Mouse (Mus musculus) neural tube, embryonic 11.5 days (tissue): ENCODE measurements at regions not wholly inside any gene's neighbourhood (a gene's known extent, or its start where the extent isn't known, plus 50 kb on each side); places are given as distances from the start of the nearest gene placed in this dataset.

Experiments used
- ATAC-seq: fragments of 200-750 bp; cut with Nextera tagmentation; 2 replicates; pipeline ENCODE4 v1.8.0; 2017; ENCODE audit warnings: moderate number of reproducible peaks, mild to moderate bottlenecking, moderate TSS enrichment, moderate library complexity; ENCODE audit not compliant: insufficient read depth, low FRiP score, low TSS enrichment
- DNase-seq: peaks from one replicate; pipeline ENCODE4 v3.0.0-alpha.2; 2015; ENCODE audit warnings: low spot score
- H3K27ac ChIP-seq: fragments of 300-500 bp; sonication (generic); 2 replicates; pipeline ENCODE4 v1.5.1; 2014; ENCODE audit warnings: low read depth, mild to moderate bottlenecking, low read length
- H3K27me3 ChIP-seq: fragments of 300-500 bp; sonication (generic); 2 replicates; pipeline ENCODE4 v1.6.1; 2014; ENCODE audit warnings: mild to moderate bottlenecking, low read length, mixed read lengths; ENCODE audit not compliant: control insufficient read depth, insufficient read depth
- H3K36me3 ChIP-seq: fragments of 300-500 bp; sonication (generic); 2 replicates; pipeline ENCODE4 v1.6.1; 2014; ENCODE audit warnings: mild to moderate bottlenecking, low read length, moderate library complexity, mixed read lengths; ENCODE audit not compliant: control insufficient read depth, insufficient read depth
- H3K4me1 ChIP-seq: fragments of 300-500 bp; sonication (generic); 2 replicates; pipeline ENCODE4 v1.6.1; 2014; ENCODE audit warnings: low read length, mixed read lengths; ENCODE audit not compliant: control insufficient read depth, insufficient read depth
- H3K4me2 ChIP-seq: fragments of 300-500 bp; sonication (generic); 2 replicates; pipeline ENCODE4 v1.6.1; 2014; ENCODE audit warnings: low read depth, mild to moderate bottlenecking, moderate library complexity
- H3K4me3 ChIP-seq: fragments of 300-500 bp; sonication (generic); 2 replicates; pipeline ENCODE4 v1.5.1; 2014; ENCODE audit warnings: low read depth, low read length
- H3K9ac ChIP-seq: fragments of 300-500 bp; sonication (generic); 2 replicates; pipeline ENCODE4 v1.6.1; 2014; ENCODE audit warnings: mild to moderate bottlenecking, low read length
- H3K9me3 ChIP-seq: fragments of 300-500 bp; sonication (generic); 2 replicates; pipeline ENCODE4 v1.6.1; 2016; ENCODE audit warnings: low read length; ENCODE audit not compliant: control insufficient read depth
- WGBS: fragments of 180-500 bp; shearing (Covaris S2); extraction: QIAGEN DNeasy Blood & Tissue Kit; methylation state at CpG from one replicate; pipeline ENCODE4 v1.1.7; 2014; 5-methylcytosine and 5-hydroxymethylcytosine counted together

- Histone ChIP-seq H3K9me3 (no peaks in the 10 kb centered on the region), H3K27me3 (no peaks in the 10 kb centered on the region), H3K4me2 (no peak overlapping the region), H3K4me1 (peaks cover 19% of the 10 kb centered on the region), H3K27ac (no peak overlapping the region), H3K4me3 (no peak overlapping the region), H3K9ac (no peak overlapping the region), H3K36me3 (no peaks in the 10 kb centered on the region)
- no peak for ATAC-seq
- DNase-seq: no peak
- WGBS: 85% methylated on average over 2 of the region's 2 CpGs
Measured at GRCm38 (mm10) chr8:10763907-10764306, 244.4 kb downstream of the Irs2 start.

- ATAC-seq (peak; percentile 35; the same call in 1 of the 2 replicates), DNase-seq (peak; percentile 25)
- H3K27ac ChIP-seq: peak overlapping the region; percentile 94
- no peak overlapping the region for H3K4me2 ChIP-seq
- H3K9ac ChIP-seq: peak overlapping the region; percentile 10; the same call in 1 of the 2 replicates
- no peaks in the 10 kb centered on the region for H3K27me3 ChIP-seq
- WGBS: 35% methylated on average over 11 of the region's 11 CpGs
- no peaks in the 10 kb centered on the region for H3K9me3 ChIP-seq
- peaks cover 19% of the 10 kb centered on the region for H3K4me1 ChIP-seq
- H3K36me3 ChIP-seq: no peaks in the 10 kb centered on the region
- H3K4me3 ChIP-seq: no peak overlapping the region
Measured at GRCm38 (mm10) chr8:10761694-10762305, 246.5 kb downstream of the Irs2 start.

- H3K4me1 ChIP-seq: peaks cover 19% of the 10 kb centered on the region
- WGBS: 4% methylated on average over 17 of the region's 17 CpGs
- peak overlapping the region; percentile 56 for H3K9ac ChIP-seq
- peak overlapping the region; percentile 94 for H3K27ac ChIP-seq
- H3K9me3 ChIP-seq: no peaks in the 10 kb centered on the region
- no peak overlapping the region for H3K4me3 ChIP-seq
- ATAC-seq (peak; percentile 94), DNase-seq (peak; percentile 84)
- peak overlapping the region; percentile 23; the same call in 1 of the 2 replicates for H3K4me2 ChIP-seq
- H3K36me3 ChIP-seq: no peaks in the 10 kb centered on the region
- no peaks in the 10 kb centered on the region for H3K27me3 ChIP-seq
Measured at GRCm38 (mm10) chr8:10760851-10761693, 247.2 kb downstream of the Irs2 start.

GRCm38 (mm10) chr8:10760231-10760630, 248.0 kb downstream of the Irs2 start:
- H3K4me1 ChIP-seq: peaks cover 19% of the 10 kb centered on the region
- peak overlapping the region; percentile 94 for H3K27ac ChIP-seq
- no peak overlapping the region for H3K9ac ChIP-seq
- no peaks in the 10 kb centered on the region for H3K36me3 ChIP-seq
- WGBS: 65% methylated on average over 6 of the region's 6 CpGs
- H3K9me3 ChIP-seq: no peaks in the 10 kb centered on the region
- ATAC-seq (no peak), DNase-seq (no peak)
- no peak overlapping the region for H3K4me3 ChIP-seq
- H3K4me2 ChIP-seq: no peak overlapping the region
- no peaks in the 10 kb centered on the region for H3K27me3 ChIP-seq

- no peaks in the 10 kb centered on the region for H3K9me3 ChIP-seq
- peaks cover 23% of the 10 kb centered on the region for H3K4me1 ChIP-seq
- no peak for DNase-seq
- H3K27me3 ChIP-seq: no peaks in the 10 kb centered on the region
- no peak overlapping the region for H3K27ac ChIP-seq
- no peak for ATAC-seq
- no peak overlapping the region for H3K4me3 ChIP-seq
- 80% methylated on average over 4 of the region's 4 CpGs for WGBS
- H3K9ac ChIP-seq: no peak overlapping the region
- H3K36me3 ChIP-seq: no peaks in the 10 kb centered on the region
- no peak overlapping the region for H3K4me2 ChIP-seq
Measured at GRCm38 (mm10) chr8:10758151-10758550, 250.1 kb downstream of the Irs2 start.

GRCm38 (mm10) chr8:10754986-10755308, 253.3 kb downstream of the Irs2 start:
- DNase-seq: no peak

GRCm38 (mm10) chr8:10754232-10754985, 253.8 kb downstream of the Irs2 start:
- Histone ChIP-seq H3K4me3 (no peak overlapping the region), H3K9me3 (no peaks in the 10 kb centered on the region), H3K4me2 (no peak overlapping the region), H3K27ac (no peak overlapping the region), H3K4me1 (peaks cover 5% of the 10 kb centered on the region; the same call in 1 of the 2 replicates), H3K9ac (no peak overlapping the region), H3K27me3 (no peaks in the 10 kb centered on the region), H3K36me3 (no peaks in the 10 kb centered on the region)
- peak; percentile 35 for ATAC-seq
- 69% methylated on average over 13 of the region's 13 CpGs for WGBS
- no peak for DNase-seq

More at GRCm38 (mm10) chr8:10754986-10755308, 253.3 kb downstream of the Irs2 start:
- Histone ChIP-seq H3K36me3 (no peaks in the 10 kb centered on the region), H3K4me2 (no peak overlapping the region), H3K4me3 (no peak overlapping the region), H3K9me3 (no peaks in the 10 kb centered on the region), H3K27ac (no peak overlapping the region), H3K4me1 (peaks cover 7% of the 10 kb centered on the region), H3K9ac (no peak overlapping the region), H3K27me3 (no peaks in the 10 kb centered on the region)
- ATAC-seq: 0 out of 2 replicates have a peak, but pooled peaks have one; percentile 31
- WGBS: 80% methylated on average over 4 of the region's 4 CpGs

- Histone ChIP-seq H3K4me2 (no peak overlapping the region), H3K27ac (no peak overlapping the region), H3K4me3 (no peak overlapping the region), H3K9ac (no peak overlapping the region), H3K9me3 (no peaks in the 10 kb centered on the region), H3K27me3 (no peaks in the 10 kb centered on the region), H3K36me3 (no peaks in the 10 kb centered on the region), H3K4me1 (peaks cover 3% of the 10 kb centered on the region; the same call in 1 of the 2 replicates)
- ATAC-seq: no peak
- no peak for DNase-seq
- whole genome bisulfite sequencing: 76% methylated on average over 6 of the region's 6 CpGs
Measured at GRCm38 (mm10) chr8:10753056-10753455, 255.2 kb downstream of the Irs2 start.
